Mouse (Mus musculus) E14TG2a.4 (cell line): ENCODE measurements at regions not wholly inside any gene's neighbourhood (a gene's known extent, or its start where the extent isn't known, plus 50 kb on each side); places are given as distances from the start of the nearest gene placed in this dataset.

Experiments used
- CTCF ChIP-seq: conservative IDR thresholded peaks from 2 replicates; pipeline ENCODE4 v1.5.1; 2014; ENCODE audit warnings: low read length
- NANOG ChIP-seq: IDR thresholded peaks from 2 replicates; pipeline ENCODE4 v1.6.1; 2014; ENCODE audit warnings: borderline replicate concordance, low read length, mixed read lengths

GRCm38 (mm10) chr13:119252006-119252405 lies 176.4 kb upstream of the Paip1 start:
- TF ChIP-seq CTCF: no peak
- no peak for TF ChIP-seq NANOG
